Mouse (Mus musculus): ENCODE results near the gene Wdr3.

Gene Wdr3

GRCm38 (mm10) chr3:100162315-100163105 lies at the start of gene Wdr3, which contains the start of gene Gdap2:
TSS of gene Wdr3 (minus strand) at chr3:100162407.
TSS of gene Gdap2 (plus strand) at chr3:100162381.
- DNase-seq (ENCODE audit: low spot score), result peak; percentile 93

GRCm38 (mm10) chr3:100206973-100207372 lies 44.8 kb upstream of the Wdr3 start:
- no peak for DNase-seq (ENCODE audit: low spot score)

- no peak for DNase-seq (ENCODE audit: low spot score)
Observed at GRCm38 (mm10) chr3:100201554-100201953, 39.3 kb upstream of the Wdr3 start.

- no peak for DNase-seq (ENCODE audit: low spot score)
Observed at GRCm38 (mm10) chr3:100194210-100194609, 32.0 kb upstream of the Wdr3 start.

GRCm38 (mm10) chr3:100189861-100190260 lies 27.7 kb upstream of the Wdr3 start:
- no peak for DNase-seq (ENCODE audit: low spot score)

GRCm38 (mm10) chr3:100189444-100189843 lies 27.2 kb upstream of the Wdr3 start:
- DNase-seq (ENCODE audit: low spot score), result peak; percentile 26

- no peak for DNase-seq (ENCODE audit: low spot score)
Observed at GRCm38 (mm10) chr3:100180471-100180870, 18.3 kb upstream of the Wdr3 start.

GRCm38 (mm10) chr3:100176031-100176430 lies 13.8 kb upstream of the Wdr3 start:
- DNase-seq (ENCODE audit: low spot score), result no peak

- no peak for DNase-seq (ENCODE audit: low spot score)
Observed at GRCm38 (mm10) chr3:100164991-100165390, 2.8 kb upstream of the Wdr3 start.

- no peak for DNase-seq (ENCODE audit: low spot score)
Observed at GRCm38 (mm10) chr3:100163556-100163955, 1.3 kb upstream of the Wdr3 start.

- DNase-seq (ENCODE audit: low spot score), result no peak
Observed at GRCm38 (mm10) chr3:100161665-100162314, 417 bp downstream of the Wdr3 start.

GRCm38 (mm10) chr3:100160682-100161445 lies 1.3 kb downstream of the Wdr3 start:
- no peak for DNase-seq (ENCODE audit: low spot score)

- DNase-seq (ENCODE audit: low spot score), result no peak
Observed at GRCm38 (mm10) chr3:100122445-100122844, 39.8 kb downstream of the Wdr3 start.

GRCm38 (mm10) chr3:100121961-100122360 lies 40.2 kb downstream of the Wdr3 start:
- no peak for DNase-seq (ENCODE audit: low spot score)

GRCm38 (mm10) chr3:100118681-100119080 lies 43.5 kb downstream of the Wdr3 start:
- DNase-seq (ENCODE audit: low spot score), result no peak

GRCm38 (mm10) chr3:100106736-100107135 lies 55.5 kb downstream of the Wdr3 start:
- no peak for DNase-seq (ENCODE audit: low spot score)

GRCm38 (mm10) chr3:100102386-100103092 lies 59.7 kb downstream of the Wdr3 start:
- no peak for DNase-seq (ENCODE audit: low spot score)
